Mouse (Mus musculus) lung, postnatal 25 days (tissue): ENCODE data around the gene Ntf3.

Experiments
- DNase-seq: peaks from one replicate; pipeline ENCODE4 v3.0.0; 2022; ENCODE audit warnings: low spot score

Gene Ntf3

GRCm38 (mm10) chr6:126105083-126105740, 61.5 kb downstream of the Ntf3 start:
- no peak for DNase-seq

- no peak for DNase-seq
Measured at GRCm38 (mm10) chr6:126102571-126102970, 64.1 kb downstream of the Ntf3 start.

DNA sequence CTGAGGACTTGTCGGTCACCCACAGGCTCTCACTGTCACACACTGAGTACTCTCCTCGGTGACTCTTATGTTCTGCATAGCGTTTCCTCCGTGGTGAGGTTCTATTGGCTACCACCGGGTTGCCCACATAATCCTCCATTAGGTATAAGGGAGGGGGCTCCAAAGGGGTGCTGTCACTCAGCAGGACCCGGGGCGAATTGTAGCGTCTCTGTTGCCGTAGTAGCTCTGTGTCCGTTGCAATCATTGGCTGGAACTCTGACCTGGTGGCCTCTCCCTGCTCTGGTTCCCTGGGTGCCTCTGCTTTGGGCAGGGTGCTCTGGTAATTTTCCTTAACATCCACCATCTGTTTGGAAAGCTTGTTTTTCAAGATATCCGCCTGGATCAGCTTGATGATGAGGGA, 64.7 kb downstream of the Ntf3 start:
- DNase-seq = no peak

DNA sequence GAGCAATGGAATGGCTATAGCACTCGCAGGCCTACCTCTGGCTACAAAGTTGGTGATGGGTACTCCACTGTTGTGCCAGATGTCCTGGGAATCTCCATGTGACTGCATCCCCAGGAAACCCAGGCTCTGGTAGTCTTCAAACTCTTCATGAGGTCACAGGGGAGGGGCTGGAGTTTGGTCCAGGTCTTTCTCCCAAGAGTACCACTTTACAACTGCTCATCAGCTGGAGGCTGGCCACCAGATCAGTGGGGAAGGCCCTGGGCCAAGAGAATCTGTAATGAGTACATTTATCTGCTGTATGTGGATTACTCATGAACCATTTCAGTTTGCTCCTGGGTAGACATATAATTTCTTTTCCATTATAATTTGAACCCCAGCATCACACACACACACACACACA, 66.1 kb downstream of the Ntf3 start:
- DNase-seq = no peak

- no peak for DNase-seq
Measured at GRCm38 (mm10) chr6:126097471-126097870, 69.2 kb downstream of the Ntf3 start.

- no peak for DNase-seq
Measured at GRCm38 (mm10) chr6:126096085-126096484, 70.6 kb downstream of the Ntf3 start.

- no peak for DNase-seq
Measured at GRCm38 (mm10) chr6:126095041-126095440, 71.7 kb downstream of the Ntf3 start.

GRCm38 (mm10) chr6:126092026-126092425, 74.7 kb downstream of the Ntf3 start:
- DNase-seq = no peak

GRCm38 (mm10) chr6:126090063-126090462, 76.6 kb downstream of the Ntf3 start:
- no peak for DNase-seq

DNA sequence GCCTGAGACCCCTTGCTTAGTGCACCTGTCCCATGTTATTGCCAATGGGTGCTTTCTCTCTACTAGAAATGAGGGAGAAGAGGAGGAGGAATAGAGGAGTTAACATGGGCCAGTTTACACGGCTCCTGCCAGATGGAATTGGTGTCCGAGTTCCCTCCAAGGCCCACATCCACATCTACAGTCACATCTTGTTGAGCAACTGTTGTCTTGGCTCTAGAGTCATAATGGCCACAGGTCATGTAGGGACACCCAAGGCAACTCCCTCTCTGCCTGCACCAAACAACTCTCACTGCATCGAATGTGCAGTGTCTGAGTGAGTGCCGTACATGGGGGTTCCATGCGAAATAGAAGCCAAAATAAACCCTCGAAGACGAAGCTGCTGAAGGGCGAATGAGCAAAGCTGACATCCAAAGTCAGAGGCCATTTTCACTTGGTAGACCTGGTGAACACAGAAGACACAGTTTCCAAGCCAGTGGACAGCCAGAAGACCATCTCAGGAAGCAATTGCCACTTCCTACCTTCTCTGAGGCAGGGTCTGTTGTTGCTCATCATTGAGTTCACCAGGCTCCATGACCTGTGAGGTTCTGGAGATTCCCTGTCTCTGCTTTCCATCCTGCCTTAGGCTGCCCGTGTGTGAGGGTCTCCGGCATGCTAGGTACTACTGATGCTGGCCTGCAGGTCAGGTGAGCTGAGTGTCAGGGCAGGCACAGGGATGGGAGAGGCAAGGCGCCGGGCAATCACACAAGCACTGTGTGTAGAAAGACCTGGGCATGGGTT, 78.0 kb downstream of the Ntf3 start:
- no peak for DNase-seq

- DNase-seq = no peak
Measured at GRCm38 (mm10) chr6:126086321-126086950, 80.3 kb downstream of the Ntf3 start.

DNA sequence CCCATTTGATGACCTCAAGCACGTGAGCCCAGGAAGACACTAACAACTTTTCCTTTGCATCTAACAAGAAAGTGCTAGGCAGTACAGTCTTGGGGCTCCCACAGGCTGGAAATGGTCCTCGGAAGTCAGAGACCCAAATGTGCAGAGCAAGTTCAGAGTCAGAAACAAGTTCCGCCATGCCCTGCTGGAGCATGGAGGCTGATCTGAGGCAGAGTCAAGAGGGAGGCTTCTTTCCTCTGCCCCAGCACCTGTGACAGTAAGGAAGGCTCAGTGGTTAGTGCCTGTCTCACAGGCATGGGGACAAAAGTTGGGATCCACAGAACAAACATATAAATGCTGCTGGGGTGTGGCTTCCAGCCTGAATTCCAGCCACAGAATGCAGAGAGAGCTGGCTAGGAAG, 86.2 kb downstream of the Ntf3 start:
- no peak for DNase-seq

- no peak for DNase-seq
Measured at GRCm38 (mm10) chr6:126057706-126058105, 109.0 kb downstream of the Ntf3 start.

- DNase-seq = no peak
Measured at GRCm38 (mm10) chr6:126053136-126053535, 113.6 kb downstream of the Ntf3 start.
